Mouse (Mus musculus) CD4-positive, CD25-positive, alpha-beta regulatory T cell, adult 2 months (primary cell): ENCODE measurements around the gene Vmn1r177.
"Not testable (repeated sequence)": the region's sequence is repeated elsewhere in the genome, so short reads cannot be mapped to it uniquely, and the experiment has no call there.

Source experiments
- DNase-seq: peaks from one replicate; pipeline ENCODE4 v3.0.0-alpha.2; 2012; ENCODE audit warnings: low read depth, low spot score

Gene Vmn1r177

GRCm38 (mm10) chr7:23866349-23866748 is at the start of gene Vmn1r177:
Vmn1r177 (minus strand) TSS chr7:23866449.
- DNase-seq = not testable (repeated sequence)

- DNase-seq = no peak
Measured at GRCm38 (mm10) chr7:23891709-23892108, 25.5 kb upstream of the Vmn1r177 start, which contains the start of gene Vmn1r178. Vmn1r178 (plus strand) TSS chr7:23892009.

GRCm38 (mm10) chr7:23876918-23877317 is 10.7 kb upstream of the Vmn1r177 start:
- DNase-seq = not testable (repeated sequence)

GRCm38 (mm10) chr7:23837272-23837671 is 29.0 kb downstream of the Vmn1r177 start, which contains the start of gene Vmn1r176:
Vmn1r176 (minus strand) TSS chr7:23837372.
- not testable (repeated sequence) for DNase-seq
